Mouse (Mus musculus) embryo, embryonic 11 days (tissue): Measurements from ENCODE around the gene Cabp4.
A peak's percentile ranks its signal among the peaks of the same experiment; 100 is the strongest.

Experiments used
- DNase-seq: peaks from one replicate; pipeline ENCODE4 v3.0.0-alpha.2; 2015

The Cabp4 gene

DNA sequence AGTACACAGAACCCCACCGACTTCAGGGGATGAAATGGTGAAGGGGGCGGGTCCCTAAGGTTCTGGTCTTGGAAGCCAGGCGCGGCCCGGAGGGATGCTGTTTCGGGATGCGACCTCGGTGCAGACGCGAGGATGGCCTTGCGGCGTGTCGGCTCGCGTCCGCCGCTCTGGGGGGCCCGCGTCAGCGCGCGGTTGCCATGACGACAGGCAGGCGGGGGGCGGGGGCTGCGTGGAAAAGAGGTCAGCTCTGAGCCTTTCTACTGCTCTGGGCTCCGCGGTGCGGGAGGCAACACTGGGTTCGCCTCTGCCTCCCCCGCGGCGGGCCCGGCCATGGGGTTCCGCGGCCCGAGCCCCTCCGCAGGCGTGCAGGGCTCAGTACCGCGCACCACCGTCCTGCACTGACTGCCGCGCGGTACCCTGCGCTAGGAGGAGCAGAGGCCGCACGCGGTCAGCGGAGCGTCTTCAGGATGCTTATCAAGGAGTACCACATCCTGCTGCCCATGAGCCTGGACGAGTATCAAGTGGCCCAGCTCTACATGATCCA lies 43.0 kb downstream of the Cabp4 start:
- peak; percentile 64 for DNase-seq

GRCm38 (mm10) chr19:4099837-4100717 lies 43.8 kb downstream of the Cabp4 start, which contains the start of gene Pitpnm1:
Gene Pitpnm1 (plus strand): TSS chr19:4099998.
- DNase-seq, result peak; percentile 61

GRCm38 (mm10) chr19:4099056-4099455 lies 44.8 kb downstream of the Cabp4 start:
- peak; percentile 92 for DNase-seq

DNA sequence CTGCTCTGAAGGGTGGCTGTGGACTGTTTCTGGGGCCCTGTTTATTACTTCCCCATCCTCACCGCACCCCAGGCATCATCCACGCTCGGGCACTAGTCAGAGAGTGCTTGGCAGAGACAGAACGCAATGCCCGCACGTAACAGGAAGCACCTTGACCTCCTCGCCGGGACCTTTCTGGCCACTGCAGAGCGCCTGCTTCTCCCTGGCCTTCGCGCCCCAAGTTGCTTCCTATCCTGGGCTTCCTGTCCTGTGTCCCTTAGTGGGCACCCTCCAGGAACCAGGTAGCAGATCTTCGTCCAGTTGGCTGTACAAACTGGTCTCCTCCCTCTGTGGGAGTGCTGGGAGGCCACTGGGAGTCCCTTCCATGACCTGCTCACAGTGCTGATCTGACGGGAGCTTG lies 45.4 kb downstream of the Cabp4 start:
- no peak for DNase-seq

GRCm38 (mm10) chr19:4097441-4097825 lies 46.4 kb downstream of the Cabp4 start:
- no peak for DNase-seq

- DNase-seq, result peak; percentile 98
Measured at GRCm38 (mm10) chr19:4096642-4097440, 47.0 kb downstream of the Cabp4 start, which contains the start of gene Cdk2ap2. Gene Cdk2ap2 (plus strand): TSS chr19:4097182.

DNA sequence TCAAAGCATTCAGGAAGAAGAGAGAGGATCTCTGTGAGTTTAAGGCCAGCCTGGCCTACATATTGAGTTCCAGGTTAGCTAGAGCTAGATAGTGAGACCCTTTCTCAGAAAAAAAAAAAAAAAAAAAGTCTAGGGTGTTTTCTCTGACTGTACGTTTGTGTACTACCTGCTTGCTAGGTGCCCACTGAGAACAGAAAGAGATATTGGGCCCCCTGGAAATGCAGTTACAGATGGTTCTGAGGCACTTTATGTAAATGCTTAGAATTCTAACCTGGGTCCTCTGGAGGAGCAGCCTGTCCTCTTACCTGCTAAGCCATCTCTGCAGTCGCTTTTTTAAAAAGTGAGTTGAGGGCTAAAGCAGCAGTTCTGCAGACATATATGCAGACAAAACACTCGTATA lies 48.0 kb downstream of the Cabp4 start:
- no peak for DNase-seq

DNA sequence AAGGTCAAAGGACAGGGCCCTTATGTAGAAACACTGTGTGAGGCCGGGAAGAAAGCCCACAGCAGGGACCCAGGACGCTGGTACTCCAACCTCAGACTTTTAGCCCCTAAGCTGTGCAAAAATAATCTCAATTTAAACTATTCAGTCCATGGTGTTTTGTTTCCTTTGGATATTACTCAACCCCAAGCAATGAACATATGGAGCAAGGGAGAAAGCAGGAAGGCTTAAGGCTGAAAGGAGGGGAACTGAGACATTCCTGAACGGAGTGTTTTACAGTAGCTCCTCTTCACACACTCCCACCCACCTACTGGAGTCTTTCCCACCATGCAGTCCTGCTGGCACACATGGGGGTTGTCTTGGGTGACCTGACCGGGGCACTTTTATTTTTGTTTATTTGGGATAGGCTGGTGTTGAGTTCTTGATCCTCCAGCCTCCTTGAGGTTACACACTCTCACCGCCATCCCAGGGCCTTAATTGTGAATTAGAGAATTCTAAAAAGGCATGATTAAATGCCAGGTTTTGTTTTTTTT lies 49.0 kb downstream of the Cabp4 start:
- no peak for DNase-seq

DNA sequence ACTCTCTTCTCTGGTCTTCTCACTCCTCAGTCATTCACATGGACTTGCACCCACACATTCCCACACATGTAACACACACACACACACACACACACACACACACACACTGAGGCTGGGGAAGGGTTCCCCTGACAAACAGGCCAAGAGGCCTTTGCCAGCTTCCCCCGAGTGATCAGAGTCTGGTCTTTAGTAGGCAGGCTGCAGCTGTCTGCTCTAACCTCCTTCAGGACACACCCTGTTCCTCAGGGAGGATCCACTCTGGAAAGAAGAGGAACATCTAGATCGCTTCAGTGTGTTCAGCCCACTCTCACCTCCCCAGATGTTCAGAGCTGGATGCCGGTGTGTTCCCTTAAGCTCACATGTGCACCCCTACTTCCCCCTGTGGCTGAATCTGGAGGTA lies 49.5 kb downstream of the Cabp4 start:
- no peak for DNase-seq

DNA sequence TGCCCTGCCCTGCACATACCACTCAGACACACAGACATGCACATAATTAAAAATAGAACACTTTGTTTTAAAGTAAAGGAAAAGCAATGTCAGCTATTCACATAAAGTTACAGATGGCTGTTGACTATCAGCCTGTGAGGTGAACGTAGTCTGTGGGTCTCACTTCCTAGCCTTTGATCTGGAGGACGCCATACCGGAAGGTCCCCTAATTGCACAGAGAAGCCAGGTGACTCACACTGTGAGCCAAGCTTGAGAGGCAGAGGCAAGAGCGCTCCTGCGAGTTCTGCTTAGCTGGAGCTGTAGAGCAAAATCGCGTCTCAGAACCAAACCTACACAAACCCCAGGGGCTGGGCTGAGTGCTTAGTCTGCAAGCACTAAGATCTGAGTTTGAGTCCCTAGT lies 50.1 kb downstream of the Cabp4 start:
- no peak for DNase-seq

- no peak for DNase-seq
Measured at GRCm38 (mm10) chr19:4092750-4093149, 51.1 kb downstream of the Cabp4 start.

GRCm38 (mm10) chr19:4091383-4091782 lies 52.5 kb downstream of the Cabp4 start:
- no peak for DNase-seq

- no peak for DNase-seq
Measured at GRCm38 (mm10) chr19:4090446-4090845, 53.4 kb downstream of the Cabp4 start.

- no peak for DNase-seq
Measured at GRCm38 (mm10) chr19:4089128-4089527, 54.7 kb downstream of the Cabp4 start.

- DNase-seq, result no peak
Measured at GRCm38 (mm10) chr19:4088146-4088545, 55.7 kb downstream of the Cabp4 start.

DNA sequence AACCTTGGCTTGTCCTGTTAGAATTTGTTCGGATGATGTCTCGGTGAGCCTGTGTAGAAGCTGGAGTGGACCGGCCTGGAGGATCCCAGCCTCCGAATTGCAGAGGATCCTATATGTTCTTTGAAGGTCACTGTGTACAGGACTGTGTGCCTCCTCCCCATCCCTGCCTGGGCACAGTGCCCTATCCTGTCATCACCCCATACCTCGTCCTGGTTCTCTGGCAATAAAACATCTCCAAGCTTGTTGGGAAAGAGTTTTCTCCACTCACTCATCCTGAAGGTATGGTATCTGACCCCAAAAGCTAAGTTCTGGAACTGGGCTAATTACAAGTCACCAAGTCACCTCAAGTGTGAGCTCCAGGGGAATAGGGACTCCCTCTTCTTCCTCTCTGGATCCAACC lies 56.7 kb downstream of the Cabp4 start:
- no peak for DNase-seq

GRCm38 (mm10) chr19:4086156-4086555 lies 57.7 kb downstream of the Cabp4 start:
- DNase-seq, result no peak
